Mouse (Mus musculus) heart, postnatal 4 days (tissue): ENCODE data around the gene Slc9a7. TPM values are rescaled to one million over a fixed set of nuclear protein-coding genes. Genes with fewer than 3 reads are reported as not detected.

Experiments used
- DNase-seq: peaks from one replicate; pipeline ENCODE4 v3.0.0; 2021
- total RNA-seq, 2 experiments: library from RNA; stranded (reverse); gene quantifications; 2 replicates each; pipeline ENCODE4 v1.2.3; 2021

The Slc9a7 gene
- 10 to 100 TPM; 11.7 to 16.9 TPM for total RNA-seq

- peak; percentile 68 for DNase-seq
Measured at GRCm38 (mm10) chrX:20291282-20292039, at the start of gene Slc9a7. Slc9a7 (minus strand) TSS chrX:20291807.

- DNase-seq, result peak; percentile 58
Measured at GRCm38 (mm10) chrX:20335722-20336121, 44.1 kb upstream of the Slc9a7 start.

DNA sequence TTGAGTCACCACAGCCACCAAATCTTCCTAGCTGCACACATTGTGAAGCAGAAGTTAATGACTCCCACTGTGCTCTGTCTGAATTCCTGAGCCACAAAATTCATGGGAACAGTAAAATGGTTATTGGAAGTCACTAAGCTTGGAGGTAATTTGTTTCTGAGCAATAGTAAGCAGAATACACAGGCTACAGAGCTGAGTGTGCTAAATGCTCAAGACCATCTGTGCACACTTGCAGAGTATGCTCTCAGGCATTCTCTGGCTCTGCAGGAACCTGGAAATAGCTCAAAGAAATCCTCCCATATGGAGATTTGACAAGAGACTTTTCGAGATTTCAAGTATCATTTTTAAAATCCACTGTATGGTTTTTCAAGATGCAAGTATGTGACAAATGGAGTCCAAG, 41.1 kb upstream of the Slc9a7 start:
- DNase-seq, result no peak

DNA sequence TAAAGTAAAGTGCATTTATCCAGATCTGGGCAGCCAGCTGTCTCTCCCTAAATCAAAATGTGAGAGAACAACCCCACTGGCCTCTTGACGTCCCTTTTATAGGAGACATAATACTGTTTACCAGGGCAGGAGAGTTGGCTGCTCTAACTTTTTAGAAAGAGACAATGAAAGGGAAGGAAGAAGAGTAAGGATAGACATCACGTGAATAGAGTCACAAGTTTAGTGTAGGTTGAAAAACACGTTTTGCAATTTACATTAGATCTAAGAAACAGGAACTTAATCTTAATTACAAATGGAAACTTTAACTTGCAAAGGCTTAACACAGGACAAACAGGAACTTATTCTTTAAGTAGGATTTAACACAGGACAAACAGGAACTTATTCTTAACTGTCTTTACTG, 15.6 kb upstream of the Slc9a7 start:
- DNase-seq, result no peak

DNA sequence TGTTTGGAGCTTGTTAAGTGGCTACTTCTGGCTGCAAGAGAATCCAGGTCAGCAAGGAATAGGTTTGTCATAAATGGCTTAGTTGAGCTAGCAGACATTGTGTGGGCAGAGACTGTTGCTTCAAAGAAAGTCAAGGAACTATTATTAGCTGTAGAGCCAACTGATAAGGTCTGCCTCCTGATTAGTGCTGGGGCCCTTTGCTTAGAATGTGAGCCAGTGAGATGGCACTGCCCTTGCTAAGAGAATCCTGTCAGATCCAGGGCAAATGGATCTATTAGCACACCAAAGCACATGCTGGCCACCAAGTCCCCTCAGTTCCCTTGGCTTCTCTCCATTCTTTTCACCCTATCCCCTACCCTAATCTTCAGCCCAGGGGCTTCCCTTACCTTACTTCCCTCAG, 14.3 kb upstream of the Slc9a7 start:
- no peak for DNase-seq

DNA sequence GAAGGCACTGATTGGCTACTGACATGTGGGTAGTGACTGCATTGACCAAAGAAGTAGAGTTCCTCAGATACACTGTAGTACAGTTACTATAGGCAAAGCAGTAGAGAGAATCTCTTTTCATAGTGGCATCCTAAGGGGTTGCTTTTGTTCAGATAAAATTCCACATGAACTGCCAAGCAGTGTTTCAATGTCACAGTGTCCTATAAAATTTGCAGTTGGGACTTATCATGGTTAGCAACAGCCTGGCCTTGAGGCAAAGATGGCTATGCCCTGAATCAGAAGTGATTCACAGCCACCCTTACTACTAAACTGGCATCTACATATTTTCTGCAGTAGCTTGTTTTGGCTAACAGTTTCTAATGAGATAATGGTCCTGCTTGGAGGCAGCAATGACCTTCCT, 11.7 kb upstream of the Slc9a7 start:
- no peak for DNase-seq

- DNase-seq, result no peak
Measured at GRCm38 (mm10) chrX:20292040-20292417, 422 bp upstream of the Slc9a7 start.

- no peak for DNase-seq
Measured at GRCm38 (mm10) chrX:20290715-20291114, 892 bp downstream of the Slc9a7 start.

DNA sequence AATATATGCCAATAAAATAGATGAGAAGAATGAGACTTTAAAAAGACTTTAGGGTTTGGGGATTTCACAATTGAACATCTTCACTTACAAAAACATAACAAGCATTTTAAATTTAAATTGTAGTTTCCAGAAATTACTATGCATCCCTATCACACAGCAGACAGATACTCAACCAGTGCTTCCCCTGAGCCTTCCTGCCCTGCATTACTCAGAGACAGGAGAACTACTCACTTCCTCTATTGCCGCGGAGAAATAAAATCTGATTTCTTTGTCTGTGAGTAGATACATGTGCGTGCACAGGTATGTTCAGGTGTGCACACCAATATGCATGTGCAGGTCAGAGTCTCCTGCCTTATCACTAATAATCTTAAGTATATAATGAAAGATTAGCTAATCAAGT, 2.9 kb downstream of the Slc9a7 start:
- DNase-seq, result no peak

GRCm38 (mm10) chrX:20286254-20286653, 5.4 kb downstream of the Slc9a7 start:
- DNase-seq, result no peak

- no peak for DNase-seq
Measured at GRCm38 (mm10) chrX:20279424-20279823, 12.2 kb downstream of the Slc9a7 start.

DNA sequence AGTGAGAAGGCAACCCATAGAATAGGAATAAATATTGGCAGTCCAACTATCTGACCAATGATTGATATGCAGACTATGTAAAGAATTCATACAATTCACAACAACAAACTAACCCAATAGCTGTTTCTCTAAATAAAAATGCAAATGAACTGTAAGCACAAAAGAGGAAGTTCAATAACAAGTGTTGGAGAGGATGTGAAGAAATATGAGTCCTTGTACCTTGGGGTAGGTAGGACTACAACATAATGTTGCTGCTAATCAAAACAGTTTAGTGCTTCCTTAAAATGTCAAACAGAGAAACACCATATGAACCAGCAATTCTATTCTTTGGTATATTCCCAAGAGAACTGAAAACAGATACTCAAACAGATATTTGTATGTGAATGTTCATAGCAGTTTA, 17.8 kb downstream of the Slc9a7 start:
- no peak for DNase-seq

- no peak for DNase-seq
Measured at GRCm38 (mm10) chrX:20271980-20272379, 19.6 kb downstream of the Slc9a7 start.

- no peak for DNase-seq
Measured at GRCm38 (mm10) chrX:20269980-20270379, 21.6 kb downstream of the Slc9a7 start.

- DNase-seq, result no peak
Measured at GRCm38 (mm10) chrX:20264370-20264769, 27.2 kb downstream of the Slc9a7 start.

GRCm38 (mm10) chrX:20228102-20228501, 63.5 kb downstream of the Slc9a7 start:
- DNase-seq, result no peak

DNA sequence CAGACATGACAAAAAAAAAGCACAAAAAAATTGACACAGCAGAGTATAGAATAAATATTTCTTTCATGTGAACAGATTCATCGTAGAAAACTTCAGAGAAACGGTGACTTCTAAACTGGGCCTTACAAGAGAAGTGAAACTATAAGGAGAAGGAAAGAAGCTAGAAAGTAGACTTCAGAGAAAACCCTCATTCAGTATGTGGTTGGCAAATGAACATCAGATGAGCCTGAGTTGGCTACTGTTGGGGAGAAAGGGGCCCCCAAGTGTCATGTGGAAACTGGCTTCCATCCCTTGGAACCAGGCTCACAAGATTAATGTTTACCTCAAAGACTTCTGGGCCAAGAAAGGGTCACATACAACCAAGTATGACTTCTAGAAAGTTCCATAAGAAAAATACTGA, 70.1 kb downstream of the Slc9a7 start:
- DNase-seq, result no peak

DNA sequence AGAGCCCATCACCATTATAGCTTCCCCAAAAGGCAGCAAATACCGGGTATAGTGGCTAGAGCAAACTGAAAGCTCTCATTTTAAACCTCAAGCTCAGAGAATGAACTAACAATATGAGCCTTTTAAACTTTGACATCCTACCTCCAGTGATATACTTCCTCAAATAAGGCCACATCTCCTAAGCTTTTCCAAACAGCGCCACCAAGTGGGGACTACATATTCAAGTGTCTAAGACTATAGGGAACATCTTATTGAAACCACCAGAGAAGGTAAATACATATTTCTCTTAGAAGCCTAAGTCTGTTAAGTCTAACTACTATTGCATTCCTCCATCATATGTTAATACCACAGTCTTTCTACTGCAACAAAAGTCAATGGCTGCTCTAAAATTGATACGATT, 106.0 kb downstream of the Slc9a7 start:
- no peak for DNase-seq

DNA sequence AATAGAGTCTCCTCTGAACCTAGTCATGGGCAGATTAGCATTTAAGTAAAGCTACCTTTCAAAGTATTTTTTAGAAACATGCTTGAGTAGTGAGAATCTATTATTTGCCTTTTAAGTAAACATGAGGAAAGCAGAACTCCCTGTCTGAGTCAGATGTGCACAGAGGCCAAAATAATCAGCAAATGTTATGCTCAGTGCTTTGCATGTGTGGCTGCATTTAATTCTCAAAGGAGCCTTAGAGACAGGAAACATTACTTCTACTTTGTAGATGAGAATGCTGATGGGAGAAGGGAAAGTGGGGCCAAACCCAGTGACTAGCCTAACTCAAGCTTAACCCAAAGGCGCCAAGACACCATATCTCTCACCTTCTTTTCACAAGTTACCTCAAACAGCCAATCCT, 114.8 kb downstream of the Slc9a7 start:
- no peak for DNase-seq

GRCm38 (mm10) chrX:20168430-20168829, 123.2 kb downstream of the Slc9a7 start:
- no peak for DNase-seq

GRCm38 (mm10) chrX:20164984-20165383, 126.6 kb downstream of the Slc9a7 start:
- no peak for DNase-seq

DNA sequence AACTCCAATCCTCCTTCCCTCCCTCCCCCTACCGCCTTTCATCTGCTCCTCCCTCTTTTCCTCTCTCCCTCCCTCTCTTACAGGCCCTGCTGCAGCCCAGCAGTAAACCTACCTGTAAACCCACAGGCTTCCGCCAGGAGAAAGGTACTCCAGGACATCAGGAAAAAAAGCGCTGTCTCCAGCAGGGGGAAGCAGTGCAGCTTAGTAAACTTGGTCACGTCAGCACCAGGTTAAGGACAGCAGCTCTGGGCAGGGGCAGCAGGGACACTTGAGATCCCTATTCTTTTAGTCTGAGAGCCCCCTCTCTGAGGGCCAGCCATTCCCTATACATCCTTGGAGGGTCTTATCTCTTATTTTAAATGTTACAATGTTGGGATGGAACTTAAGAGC, 129.3 kb downstream of the Slc9a7 start:
- DNase-seq, result peak; percentile 66

DNA sequence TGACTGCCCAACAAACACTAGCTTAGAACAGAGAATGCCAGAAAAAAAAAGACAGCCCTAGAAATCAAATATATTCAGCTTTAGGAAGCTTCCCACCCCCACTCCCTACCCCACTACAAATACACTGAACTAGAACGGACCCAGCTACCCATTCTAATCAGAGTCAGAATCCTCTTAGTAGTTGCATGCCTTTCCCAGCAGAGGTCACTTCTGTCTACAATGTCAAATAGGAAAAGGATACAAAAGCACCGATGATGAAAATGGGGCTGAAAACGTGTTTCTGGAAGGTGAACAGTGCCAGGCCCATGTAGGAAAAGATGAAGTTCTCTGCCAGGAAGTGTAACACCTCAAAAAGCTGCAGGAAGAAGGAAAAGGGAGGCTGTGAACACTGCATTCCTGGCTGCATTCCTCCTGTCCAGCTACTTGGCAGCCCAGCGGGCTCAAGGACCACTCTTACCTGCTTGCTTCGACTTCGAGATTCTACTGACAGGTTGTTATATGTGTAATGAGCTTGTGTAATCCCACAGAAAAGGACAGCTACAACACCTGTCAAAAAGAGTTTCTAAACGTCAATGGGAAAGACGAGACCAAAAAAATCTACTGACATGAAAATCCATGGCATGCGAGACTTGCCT, 129.8 kb downstream of the Slc9a7 start:
- DNase-seq, result no peak

DNA sequence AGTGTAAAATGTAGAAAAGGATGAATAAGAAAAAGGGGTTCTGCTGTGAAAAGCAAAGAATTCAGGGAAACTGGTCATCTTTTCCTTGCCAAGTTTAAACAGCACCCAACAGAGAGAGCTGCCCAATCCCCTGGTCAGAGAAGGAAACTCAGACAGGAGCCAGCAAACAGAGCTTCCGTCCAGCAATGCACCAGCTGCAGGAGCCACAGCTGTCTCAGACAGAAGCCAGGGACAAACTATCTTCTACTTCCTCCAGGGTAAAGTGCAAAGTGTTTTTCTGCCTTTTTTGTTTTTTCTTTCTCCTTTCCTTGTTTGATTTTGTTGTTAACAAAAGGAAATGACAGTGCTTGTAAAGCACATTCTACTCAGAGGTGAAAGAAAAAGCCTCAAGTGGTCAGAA, 131.3 kb downstream of the Slc9a7 start:
- DNase-seq, result no peak
